Mouse (Mus musculus) testis, adult 2 months (tissue): Measurements from ENCODE around the gene Wdr95. TPM values are rescaled to one million over a fixed set of nuclear protein-coding genes. Genes with fewer than 3 reads are reported as not detected.

Source experiments
- H3K27ac ChIP-seq: fragments of 200-500 bp; 2 replicates; pipeline ENCODE4 v1.5.1; 2012; ENCODE audit warnings: low read depth, low read length; ENCODE audit not compliant: control insufficient read depth, insufficient read depth
- H3K27me3 ChIP-seq: fragments of 200-500 bp; 2 replicates; pipeline ENCODE4 v1.6.1; 2012; ENCODE audit warnings: mild to moderate bottlenecking, low read length, moderate library complexity; ENCODE audit not compliant: control insufficient read depth, insufficient read depth
- H3K36me3 ChIP-seq: fragments of 200-500 bp; 2 replicates; pipeline ENCODE4 v1.6.1; 2012; ENCODE audit warnings: mild to moderate bottlenecking, low read length; ENCODE audit not compliant: control insufficient read depth, insufficient read depth
- H3K4me1 ChIP-seq: fragments of 200-500 bp; 2 replicates; pipeline ENCODE4 v1.6.1; 2012; ENCODE audit warnings: low read length; ENCODE audit not compliant: control insufficient read depth, insufficient read depth
- H3K4me3 ChIP-seq: fragments of 200-500 bp; 2 replicates; pipeline ENCODE4 v1.5.1; 2012; ENCODE audit warnings: low read depth, mild to moderate bottlenecking, low read length, moderate library complexity, mixed read lengths; ENCODE audit not compliant: control insufficient read depth
- CTCF ChIP-seq: fragments of 200-500 bp; IDR thresholded peaks from 2 replicates; pipeline ENCODE4 v1.5.1; 2012; ENCODE audit warnings: low read depth, mild to moderate bottlenecking, inconsistent platforms, low read length, moderate library complexity; ENCODE audit not compliant: control insufficient read depth, insufficient read depth, insufficient replicate concordance
- POLR2A ChIP-seq: fragments of 200-500 bp; IDR thresholded peaks from 2 replicates; pipeline ENCODE4 v1.6.1; 2012; ENCODE audit warnings: low read depth, mild to moderate bottlenecking, inconsistent platforms, low read length, moderate library complexity; ENCODE audit not compliant: control insufficient read depth
- polyA plus RNA-seq: library from polyadenylated mRNA; depleted of rRNA; stranded (reverse); fragments of >200 nt; gene quantifications from 2 replicates; pipeline ENCODE4 v1.2.3, GENCODE M21; 2012

Wdr95 gene
- polyA plus RNA-seq, 1 experiment, result 18.4 TPM

- Histone ChIP-seq H3K27ac (no peak overlapping the region), H3K36me3 (no peaks in the 10 kb centered on the region), H3K4me1 (no peaks in the 10 kb centered on the region), H3K4me3 (no peak overlapping the region), H3K27me3 (no peaks in the 10 kb centered on the region)
- no peak for TF ChIP-seq POLR2A
- TF ChIP-seq CTCF, result no peak
These were observed 7.5 kb downstream of the Wdr95 start for GRCm38 (mm10) chr5:149536005-149536404.

- H3K27ac ChIP-seq, result no peak overlapping the region
- no peaks in the 10 kb centered on the region for H3K27me3 ChIP-seq
- no peaks in the 10 kb centered on the region for H3K36me3 ChIP-seq
- TF ChIP-seq POLR2A (no peak), CTCF (no peak)
- H3K4me3 ChIP-seq, result no peak overlapping the region
- H3K4me1 ChIP-seq, result no peaks in the 10 kb centered on the region
These were observed 9.5 kb downstream of the Wdr95 start for GRCm38 (mm10) chr5:149537796-149538511.

- H3K4me3 ChIP-seq, result no peak overlapping the region
- no peaks in the 10 kb centered on the region for H3K36me3 ChIP-seq
- TF ChIP-seq CTCF (no peak), POLR2A (no peak)
- no peaks in the 10 kb centered on the region for H3K4me1 ChIP-seq
- H3K27me3 ChIP-seq, result no peaks in the 10 kb centered on the region
- H3K27ac ChIP-seq, result no peak overlapping the region
These were observed 10.1 kb downstream of the Wdr95 start for GRCm38 (mm10) chr5:149538531-149538930.

GRCm38 (mm10) chr5:149539051-149539450 lies 10.6 kb downstream of the Wdr95 start:
- TF ChIP-seq CTCF, result no peak
- no peak for TF ChIP-seq POLR2A

GRCm38 (mm10) chr5:149551179-149551578 lies 22.7 kb downstream of the Wdr95 start:
- no peak overlapping the region for H3K27ac ChIP-seq
- no peak overlapping the region for H3K4me3 ChIP-seq
- H3K27me3 ChIP-seq, result no peaks in the 10 kb centered on the region
- TF ChIP-seq CTCF (no peak), POLR2A (no peak)
- peaks cover 5% of the 10 kb centered on the region for H3K4me1 ChIP-seq
- no peaks in the 10 kb centered on the region for H3K36me3 ChIP-seq

More at GRCm38 (mm10) chr5:149539051-149539450, 10.6 kb downstream of the Wdr95 start:
- no peaks in the 10 kb centered on the region for H3K27me3 ChIP-seq
- H3K4me1 ChIP-seq, result no peaks in the 10 kb centered on the region
- H3K27ac ChIP-seq, result no peak overlapping the region
- no peaks in the 10 kb centered on the region for H3K36me3 ChIP-seq
- H3K4me3 ChIP-seq, result no peak overlapping the region

GRCm38 (mm10) chr5:149552742-149553141 lies 24.3 kb downstream of the Wdr95 start:
- Histone ChIP-seq H3K27me3 (no peaks in the 10 kb centered on the region), H3K4me1 (peaks cover 5% of the 10 kb centered on the region), H3K36me3 (no peaks in the 10 kb centered on the region), H3K27ac (no peak overlapping the region), H3K4me3 (no peak overlapping the region)
- no peak for TF ChIP-seq POLR2A
- TF ChIP-seq CTCF, result peak; percentile 83

GRCm38 (mm10) chr5:149553373-149553772 lies 24.9 kb downstream of the Wdr95 start:
- Histone ChIP-seq H3K4me1 (peaks cover 5% of the 10 kb centered on the region), H3K36me3 (no peaks in the 10 kb centered on the region), H3K4me3 (no peak overlapping the region), H3K27me3 (no peaks in the 10 kb centered on the region), H3K27ac (no peak overlapping the region)
- TF ChIP-seq CTCF, result no peak
- no peak for TF ChIP-seq POLR2A
